ENCODE assay signal across 17 mouse cellular contexts in the genomic region with DNA sequence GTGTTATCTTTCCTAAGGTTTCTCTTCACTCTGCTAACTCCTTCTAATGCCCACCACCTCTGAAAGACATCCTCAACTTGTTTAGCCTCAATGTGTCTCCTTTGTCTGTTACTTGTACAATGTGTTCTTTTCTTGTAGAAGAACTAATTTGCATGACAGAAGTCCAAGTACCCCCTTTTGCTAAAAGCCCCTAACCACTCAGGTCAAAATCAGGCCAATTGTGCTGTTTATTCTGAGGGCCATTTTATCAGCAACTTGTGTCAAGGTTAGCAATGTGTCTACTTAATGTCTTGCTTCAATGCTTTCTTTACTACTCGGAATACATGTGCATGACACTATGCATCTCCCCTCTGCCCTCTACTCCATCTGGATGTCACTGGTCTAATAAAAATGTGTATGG.
"Had no signal": no experiment of that assay in that cellular context is flagged by ENCODE, and none has a peak within 500 bp of the region (broad histone marks: within the 10 kb centered on the region; RNA-seq: fewer than 3 reads in every experiment).

No protein-coding gene starts in this region.

- H3K4me3 ChIP-seq: kidney, embryonic 15.5 days; left cerebral cortex, adult 2 months; liver, embryonic 13.5 days; midbrain, embryonic 10.5 days; midbrain, embryonic 13.5 days; neural tube, embryonic 13.5 days had no signal

- DNase-seq: kidney, adult 11 months; kidney, adult 8-10 months; kidney, postnatal 10 days; kidney, postnatal 36 days; layer of hippocampus, postnatal 36 days; liver, embryonic 13.5 days; lung, adult 2 months; lung, postnatal 14 days; right cerebral cortex, postnatal 4 days; thymus, postnatal 25 days had no signal

- ATAC-seq: midbrain, embryonic 13.5 days had no signal

- H3K4me1 ChIP-seq: kidney, embryonic 15.5 days; liver, embryonic 13.5 days had no signal

- H3K4me2 ChIP-seq: kidney, embryonic 15.5 days; liver, embryonic 13.5 days; midbrain, embryonic 13.5 days; neural tube, embryonic 13.5 days had no signal

- H3K27ac ChIP-seq: kidney, embryonic 15.5 days; left cerebral cortex, adult 2 months; liver, embryonic 13.5 days; macrophage; midbrain, embryonic 10.5 days; midbrain, embryonic 13.5 days; neural tube, embryonic 13.5 days; stomach, postnatal 0 days had no signal

- H3K36me3 ChIP-seq: kidney, embryonic 15.5 days; liver, embryonic 13.5 days; midbrain, embryonic 10.5 days; midbrain, embryonic 13.5 days; neural tube, embryonic 13.5 days had no signal

- H3K9ac ChIP-seq: kidney, embryonic 15.5 days; liver, embryonic 13.5 days; midbrain, embryonic 13.5 days; neural tube, embryonic 13.5 days had no signal

- H3K9me3 ChIP-seq: kidney, embryonic 15.5 days; liver, embryonic 13.5 days; midbrain, embryonic 10.5 days; midbrain, embryonic 13.5 days; neural tube, embryonic 13.5 days had no signal

- H3K27me3 ChIP-seq: kidney, embryonic 15.5 days; liver, embryonic 13.5 days; midbrain, embryonic 13.5 days; neural tube, embryonic 13.5 days had no signal
